Mouse (Mus musculus): Measurements from ENCODE around the gene Fahd2a. TPM values are rescaled to one million over a fixed set of nuclear protein-coding genes. Genes with fewer than 3 reads are reported as not detected.

Gene Fahd2a
- polyA plus RNA-seq (2021) = 40.3 TPM

DNA sequence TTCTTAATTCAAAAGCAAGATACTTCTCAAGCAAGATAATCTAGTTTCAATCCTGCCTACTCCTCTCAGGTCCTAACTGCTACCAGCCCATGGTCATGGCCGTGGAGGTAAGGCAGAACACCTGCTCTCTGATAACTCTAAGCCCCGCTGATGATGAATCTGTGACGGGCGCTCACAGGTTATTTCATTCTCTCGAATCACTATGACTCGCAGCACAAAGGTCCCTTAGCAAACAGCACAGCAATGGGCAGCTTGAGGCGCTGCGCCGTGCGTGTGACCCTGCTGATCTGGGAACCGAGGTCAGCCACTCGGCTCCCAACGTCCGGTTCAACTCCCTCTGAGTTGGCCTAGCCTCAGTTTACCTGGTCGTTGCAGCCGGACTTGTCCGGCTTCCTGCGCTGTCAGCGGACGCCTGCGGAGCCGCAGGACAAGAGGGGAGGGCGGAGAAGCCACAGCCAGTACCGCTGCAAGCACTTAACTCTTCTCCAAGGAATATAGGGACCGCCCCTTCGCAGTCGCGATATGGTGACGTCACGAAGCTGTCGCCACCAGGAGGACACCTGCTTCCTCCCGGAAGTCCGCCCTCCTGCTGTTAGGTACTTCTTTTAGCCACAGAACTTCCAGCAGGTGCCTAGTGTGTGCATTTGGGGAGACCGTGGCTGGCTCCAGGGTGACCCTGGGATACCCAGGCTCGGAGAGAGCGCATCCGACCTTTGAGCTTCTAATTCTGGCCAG is at the start of gene Fahd2a:
Gene Fahd2a, minus strand, starts transcription at position 511 of the 735 bp plus-strand sequence.
- ChIA-PET POLR2A (interaction anchor here (1.0 kb wide), 1 partner anchor 9 kb away, joined by 4 read pairs; no protein-coding TSS in a partner anchor), CTCF (interaction anchor here (1.2 to 1.4 kb wide), 3 partner anchors 9 to 82 kb away, joined by 5 to 7 read pairs (median 6); partner anchors contain the start of gene Adra2b)
- ATAC-seq = peak; percentile 80
- peak; percentile 51 for DNase-seq (ENCODE audit: low read depth, low spot score)
- no peak for TF ChIP-seq CTCF (IDR thresholded peaks at IDR 0.05)
- no peaks in the 10 kb centered on the region for H3K27me3 ChIP-seq
- in situ Hi-C loops (cut with MboI; ENCODE audit: low pct_unique_long_range_greater_than_20kb) = no loop called here

DNA sequence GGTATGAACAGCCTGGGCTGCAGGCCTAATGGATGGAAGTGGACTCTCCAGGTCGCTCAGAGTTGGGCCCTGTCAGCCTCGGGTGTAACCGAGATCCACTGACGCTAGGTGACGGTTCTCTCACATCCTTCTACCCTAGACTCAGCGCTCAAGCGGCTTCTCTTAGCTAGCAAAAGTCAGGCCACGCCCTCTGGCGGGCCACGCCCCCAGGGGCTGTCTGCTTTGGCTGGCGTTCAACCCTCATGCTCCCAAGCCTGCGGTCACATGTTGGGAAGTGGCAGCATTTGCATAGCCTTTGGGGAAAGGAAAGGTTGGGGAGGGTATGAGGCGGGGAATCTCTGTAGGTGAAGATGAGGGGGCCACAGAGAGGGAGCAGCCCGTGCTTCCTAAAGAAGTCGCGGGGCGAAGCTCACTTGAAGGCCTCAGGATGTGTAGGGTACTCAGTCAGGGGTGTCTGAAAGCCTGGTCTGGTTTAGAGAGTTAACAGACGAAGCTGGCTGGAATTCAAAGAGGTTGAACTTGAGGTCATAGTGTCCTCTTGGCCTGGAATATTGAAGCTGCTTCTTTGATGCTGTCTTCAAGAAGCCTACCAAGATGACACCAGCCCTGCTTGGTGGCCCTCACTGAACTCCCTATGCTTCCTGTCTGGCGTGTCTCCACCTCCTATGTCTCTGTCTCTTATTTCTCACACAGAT is 40.3 kb upstream of the Fahd2a start:
- no peak for DNase-seq (ENCODE audit: low read depth, low spot score)
- ChIA-PET POLR2A (no interaction called here), CTCF (interaction anchor here (0.7 kb wide), 1 partner anchor 16 kb away, joined by 3 read pairs; no protein-coding TSS in a partner anchor)
- in situ Hi-C loops (cut with MboI; ENCODE audit: low pct_unique_long_range_greater_than_20kb) = no loop called here
- no peak for TF ChIP-seq CTCF (IDR thresholded peaks at IDR 0.05)
- H3K27me3 ChIP-seq = no peaks in the 10 kb centered on the region
- no peak for ATAC-seq

DNA sequence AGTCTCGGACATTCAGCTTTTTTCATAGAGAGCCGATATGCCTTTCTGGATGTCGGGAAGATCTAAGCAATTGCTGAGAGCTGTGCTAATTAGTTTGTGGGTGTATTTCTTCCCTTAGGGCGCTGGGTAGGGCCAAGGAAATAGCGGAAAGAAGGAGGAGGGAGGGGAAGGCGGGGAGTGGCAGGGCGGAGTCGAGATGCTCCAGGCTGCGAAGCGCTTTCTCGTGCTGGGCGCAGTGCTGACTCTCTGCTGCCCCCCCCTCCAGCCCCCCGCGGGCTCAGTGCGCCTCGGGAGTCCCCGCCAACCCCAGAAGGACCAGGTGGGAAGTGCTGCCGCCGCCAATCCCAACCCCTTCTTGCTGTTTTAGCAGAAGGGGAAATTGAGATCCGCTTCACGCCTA is 38.6 kb upstream of the Fahd2a start:
- ChIA-PET POLR2A (no interaction called here), CTCF (interaction anchor here (1.1 to 2.5 kb wide), 2 partner anchors 20 to 76 kb away, joined by 3 to 9 read pairs; no protein-coding TSS in a partner anchor)
- DNase-seq (ENCODE audit: low read depth, low spot score) = no peak
- in situ Hi-C loops (cut with MboI; ENCODE audit: low pct_unique_long_range_greater_than_20kb) = no loop called here
- H3K27me3 ChIP-seq = no peaks in the 10 kb centered on the region
- TF ChIP-seq CTCF (IDR thresholded peaks at IDR 0.05) = no peak
- ATAC-seq = peak; percentile 33

DNA sequence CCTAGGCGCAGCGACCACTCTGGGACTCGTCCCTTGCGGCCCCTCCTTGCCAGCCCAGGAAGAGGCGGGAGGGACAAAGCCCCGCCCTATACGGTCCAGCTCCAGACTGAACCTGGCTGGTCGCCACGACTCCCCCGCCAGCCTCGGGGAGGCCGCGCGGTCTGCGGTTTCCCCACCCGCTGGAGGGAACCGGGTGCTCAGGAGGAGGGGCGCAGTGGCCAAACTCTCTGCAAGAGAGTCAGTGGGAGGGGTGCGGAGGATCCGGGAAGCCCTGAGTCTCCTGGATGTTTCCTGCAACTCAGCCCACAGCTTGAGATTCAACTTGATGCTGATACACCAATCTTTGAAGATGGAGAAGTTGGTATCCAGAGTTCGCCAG is 38.2 kb upstream of the Fahd2a start:
- H3K27me3 ChIP-seq = no peaks in the 10 kb centered on the region
- TF ChIP-seq CTCF (IDR thresholded peaks at IDR 0.05) = no peak
- CTCF ChIA-PET = interaction anchor here (1.1 to 2.5 kb wide), 2 partner anchors 20 to 77 kb away, joined by 3 to 9 read pairs; no protein-coding TSS in a partner anchor
- POLR2A ChIA-PET = no interaction called here
- ATAC-seq (peak; percentile 76), DNase-seq (ENCODE audit: low read depth, low spot score) (peak; percentile 38)
- in situ Hi-C loops (cut with MboI; ENCODE audit: low pct_unique_long_range_greater_than_20kb) = no loop called here

DNA sequence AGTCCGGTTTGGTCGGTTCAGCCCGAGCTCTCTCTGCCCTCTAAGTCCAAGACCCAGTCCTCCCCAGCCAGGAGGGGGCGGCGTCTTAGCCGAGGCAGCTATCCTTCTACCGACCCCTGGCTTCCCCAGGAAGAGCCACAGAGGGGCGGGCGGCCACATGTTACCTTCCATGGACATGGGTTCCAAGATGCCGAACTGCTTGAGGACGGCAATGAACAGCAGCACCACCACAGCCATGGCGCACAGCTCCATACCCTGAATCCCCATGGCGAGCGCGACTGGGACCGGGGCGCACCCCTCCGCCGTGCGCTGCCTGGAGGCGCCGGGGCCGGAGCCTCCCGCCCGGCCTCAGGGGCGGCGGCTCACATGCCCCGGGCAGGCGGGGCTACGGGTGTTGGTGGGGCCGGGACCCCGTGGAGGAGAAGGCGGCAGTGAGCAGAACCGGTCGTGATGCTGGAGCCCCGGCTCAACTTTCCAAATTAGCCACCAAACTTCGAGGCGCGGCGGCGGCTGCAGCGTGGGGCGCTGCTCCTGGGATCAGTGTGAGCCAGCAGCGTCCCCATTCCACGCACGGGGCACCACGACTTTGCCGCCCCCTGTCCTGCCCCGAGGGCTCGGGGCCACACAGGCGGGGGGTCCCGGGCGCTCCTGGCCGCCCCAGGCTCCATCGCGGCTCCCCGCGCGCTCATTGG is 37.6 kb upstream of the Fahd2a start:
- POLR2A ChIA-PET = interaction anchor here (0.8 kb wide), 1 partner anchor 9 kb away, joined by 3 read pairs; no protein-coding TSS in a partner anchor
- in situ Hi-C loops (cut with MboI; ENCODE audit: low pct_unique_long_range_greater_than_20kb) = no loop called here
- no peaks in the 10 kb centered on the region for H3K27me3 ChIP-seq
- CTCF ChIA-PET = interaction anchor here (1.1 to 2.5 kb wide), 3 partner anchors 19 to 77 kb away, joined by 3 to 9 read pairs (median 4); no protein-coding TSS in a partner anchor
- ATAC-seq (peak; percentile 33), DNase-seq (ENCODE audit: low read depth, low spot score) (no peak)
- TF ChIP-seq CTCF (IDR thresholded peaks at IDR 0.05) = no peak

DNA sequence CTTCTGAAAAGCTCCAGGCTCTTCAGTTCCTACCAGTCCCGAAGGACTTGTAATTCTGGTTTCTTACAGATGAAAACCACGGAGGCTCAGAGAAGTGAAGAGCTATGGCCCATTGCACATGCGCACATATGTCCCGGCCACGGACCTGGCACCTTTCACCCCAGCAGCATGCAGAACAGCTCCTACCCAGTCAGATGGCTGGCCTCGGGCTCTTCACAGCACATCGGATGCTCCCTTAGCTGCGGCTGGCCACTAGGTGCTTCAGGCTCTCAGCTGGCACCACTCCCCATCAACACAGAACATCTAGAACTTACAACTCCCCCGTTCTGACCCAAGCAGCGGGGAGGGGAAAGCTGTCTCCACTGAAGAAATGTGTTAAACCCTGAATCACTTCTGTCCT is 35.4 kb upstream of the Fahd2a start:
- CTCF ChIA-PET = no interaction called here

DNA sequence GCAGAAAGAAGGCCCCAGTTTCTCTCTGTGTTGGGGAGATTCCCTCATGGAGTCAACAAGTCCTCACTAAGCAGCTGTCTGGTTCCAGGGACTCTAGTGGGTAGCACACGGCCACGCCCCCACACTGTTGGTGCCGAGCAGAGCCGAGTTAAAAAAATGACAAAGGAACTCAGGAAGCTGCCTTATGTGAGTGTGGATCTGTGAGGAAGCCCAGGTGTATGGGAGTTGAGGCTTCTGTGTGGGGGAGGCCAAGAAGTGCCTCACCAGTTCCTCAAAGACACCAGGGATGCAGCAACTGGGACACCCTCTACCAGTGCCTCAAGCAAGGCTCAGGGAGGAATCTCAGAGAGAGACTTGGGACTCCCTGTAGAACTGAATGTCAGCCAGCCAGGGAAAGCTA is 34.8 kb upstream of the Fahd2a start:
- no peaks in the 10 kb centered on the region for H3K27me3 ChIP-seq
- no peak for ATAC-seq
- CTCF ChIA-PET = no interaction called here
- DNase-seq (ENCODE audit: low read depth, low spot score) = no peak
- POLR2A ChIA-PET = no interaction called here
- TF ChIP-seq CTCF (IDR thresholded peaks at IDR 0.05) = no peak
- in situ Hi-C loops (cut with MboI; ENCODE audit: low pct_unique_long_range_greater_than_20kb) = no loop called here

More for the DNA sequence above, 35.4 kb upstream of the Fahd2a start:
- ATAC-seq = no peak
- POLR2A ChIA-PET = no interaction called here
- TF ChIP-seq CTCF (IDR thresholded peaks at IDR 0.05) = no peak
- in situ Hi-C loops (cut with MboI; ENCODE audit: low pct_unique_long_range_greater_than_20kb) = no loop called here
- no peaks in the 10 kb centered on the region for H3K27me3 ChIP-seq
- no peak for DNase-seq (ENCODE audit: low read depth, low spot score)

DNA sequence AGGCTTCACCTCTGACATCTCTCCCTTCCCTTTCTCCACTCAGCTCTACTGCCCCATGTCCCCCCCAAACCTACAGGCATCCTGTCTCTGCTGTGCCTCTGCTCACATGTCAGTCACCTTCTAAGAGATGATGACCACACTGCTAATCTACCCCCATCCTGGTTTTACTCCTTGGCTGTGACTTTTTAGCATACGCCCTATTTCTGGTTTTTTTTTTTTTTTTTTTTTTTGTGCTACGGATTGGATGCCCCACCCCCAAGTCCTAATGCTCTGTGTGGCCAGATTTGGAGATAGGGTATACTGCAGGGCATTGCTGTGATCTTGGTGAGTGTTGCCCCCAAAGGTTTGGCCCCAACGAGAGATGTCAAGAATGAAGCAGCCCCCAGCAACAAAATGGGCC is 27.9 kb upstream of the Fahd2a start:
- ATAC-seq (no peak), DNase-seq (ENCODE audit: low read depth, low spot score) (no peak)
- ChIA-PET POLR2A (interaction anchor here (0.6 to 1.0 kb wide), 3 partner anchors 9 to 326 kb away, joined by 3 to 6 read pairs (median 3); no protein-coding TSS in a partner anchor), CTCF (interaction anchor here (1.0 kb wide), 1 partner anchor 29 kb away, joined by 4 read pairs; no protein-coding TSS in a partner anchor)
- in situ Hi-C loops (cut with MboI; ENCODE audit: low pct_unique_long_range_greater_than_20kb) = no loop called here
- H3K27me3 ChIP-seq = no peaks in the 10 kb centered on the region
- TF ChIP-seq CTCF (IDR thresholded peaks at IDR 0.05) = no peak

DNA sequence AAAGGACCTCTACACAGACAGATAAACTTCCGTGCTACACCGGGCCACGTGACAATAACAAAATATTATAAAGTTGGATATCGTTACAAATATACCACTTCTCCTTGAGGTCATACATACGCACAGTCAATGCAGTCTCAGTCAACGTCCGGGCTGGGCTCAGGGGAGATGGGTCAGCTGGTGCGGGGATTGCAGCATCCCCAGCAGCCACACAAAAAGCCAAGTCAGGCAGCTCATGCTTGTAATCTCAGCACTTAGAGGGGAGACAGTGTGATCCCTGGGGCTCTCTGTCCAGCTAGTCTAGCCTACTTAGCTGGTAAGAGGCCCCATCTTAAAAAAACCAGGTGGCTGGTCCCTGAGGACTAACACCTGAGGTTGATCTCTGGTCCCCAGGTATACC is 26.9 kb upstream of the Fahd2a start:
- POLR2A ChIA-PET = no interaction called here
- TF ChIP-seq CTCF (IDR thresholded peaks at IDR 0.05) = no peak
- in situ Hi-C loops (cut with MboI; ENCODE audit: low pct_unique_long_range_greater_than_20kb) = no loop called here

DNA sequence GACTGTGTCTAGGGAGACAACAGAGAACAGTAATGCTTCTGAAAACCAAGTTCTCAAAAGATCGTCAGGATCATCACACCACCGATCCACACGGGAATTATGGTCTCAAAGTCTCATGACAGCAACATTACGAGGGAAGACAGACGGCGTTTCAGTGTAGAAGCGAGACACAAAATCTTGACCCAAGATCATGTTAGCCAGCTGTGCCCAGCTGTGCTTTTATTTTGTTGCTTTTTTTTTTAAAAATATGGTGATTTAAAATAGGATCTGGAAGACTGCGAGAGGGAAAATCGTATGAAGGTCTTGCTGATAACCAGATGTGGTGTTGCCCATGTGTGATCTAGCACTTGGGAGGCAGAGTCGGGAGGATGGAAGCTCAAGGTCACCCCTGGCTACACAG is 26.3 kb upstream of the Fahd2a start:
- no peak for TF ChIP-seq CTCF (IDR thresholded peaks at IDR 0.05)
- ATAC-seq (no peak), DNase-seq (ENCODE audit: low read depth, low spot score) (no peak)
- ChIA-PET POLR2A (interaction anchor here (0.7 kb wide), 1 partner anchor 24 kb away, joined by 3 read pairs; no protein-coding TSS in a partner anchor), CTCF (interaction anchor here (0.9 kb wide), 1 partner anchor 31 kb away, joined by 4 read pairs; no protein-coding TSS in a partner anchor)
- in situ Hi-C loops (cut with MboI; ENCODE audit: low pct_unique_long_range_greater_than_20kb) = no loop called here
- no peaks in the 10 kb centered on the region for H3K27me3 ChIP-seq

More for the DNA sequence above, 26.9 kb upstream of the Fahd2a start:
- H3K27me3 ChIP-seq = no peaks in the 10 kb centered on the region
- CTCF ChIA-PET = interaction anchor here (0.9 kb wide), 1 partner anchor 30 kb away, joined by 4 read pairs; no protein-coding TSS in a partner anchor
- DNase-seq (ENCODE audit: low read depth, low spot score) (no peak), ATAC-seq (no peak)

Data from Patski (cell line).